Mouse (Mus musculus) naive thymus-derived CD4-positive, alpha-beta T cell, adult 2 months (primary cell): ENCODE data around the gene Ninl.
A peak's percentile ranks its signal among the peaks of the same experiment; 100 is the strongest.

Experiments used
- DNase-seq: peaks from one replicate; pipeline ENCODE4 v3.0.0-alpha.2; 2011; ENCODE audit warnings: low read depth

Ninl gene

DNA sequence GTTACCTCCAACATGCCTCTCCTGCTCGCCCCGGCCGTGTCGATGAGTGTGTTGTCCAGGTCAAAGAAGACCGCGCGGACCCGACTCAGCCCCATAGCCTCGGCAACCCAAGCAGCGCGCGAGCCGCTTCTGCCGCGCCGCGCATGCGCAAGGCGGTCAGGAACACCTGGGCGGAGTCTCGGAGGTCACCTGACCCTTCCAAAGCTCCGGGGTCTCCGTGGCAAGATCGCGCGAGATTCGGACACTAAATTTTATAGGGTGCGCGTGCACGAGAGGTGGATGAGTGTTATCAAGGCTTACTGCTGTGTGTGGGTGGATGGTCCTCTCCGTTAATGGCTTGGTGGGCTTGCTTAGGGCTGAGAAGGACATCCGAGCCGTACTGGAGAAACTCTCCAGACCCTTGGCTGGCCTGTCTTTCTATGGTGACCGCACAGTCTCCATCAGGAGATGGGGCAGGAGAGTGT, at the start of gene Ninl, which contains the start of gene Nanp:
Gene Ninl (minus strand): TSS at position 151 of the 464 bp plus-strand sequence.
Gene Nanp (minus strand): TSS at position 167 of the 464 bp plus-strand sequence.
- DNase-seq: peak; percentile 93

DNA sequence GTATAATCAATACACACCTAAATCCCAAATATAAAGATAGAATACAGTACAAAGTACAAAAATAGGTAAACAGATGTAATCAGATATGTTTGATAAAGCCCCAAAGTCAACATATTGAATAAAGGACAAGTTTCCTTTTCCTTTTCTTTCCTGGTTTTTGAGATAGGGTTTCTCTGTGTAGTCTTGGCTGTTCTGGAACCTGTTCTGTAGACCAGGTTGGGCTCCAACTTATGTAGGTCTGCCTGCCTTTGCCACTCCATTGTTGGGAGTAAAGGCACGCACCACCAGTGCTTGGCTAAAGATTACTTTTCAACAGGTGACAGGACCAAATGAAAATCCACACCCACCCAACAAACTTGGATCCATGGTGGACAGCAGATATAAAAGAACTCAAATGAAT, 17.5 kb upstream of the Ninl start:
- DNase-seq: no peak

DNA sequence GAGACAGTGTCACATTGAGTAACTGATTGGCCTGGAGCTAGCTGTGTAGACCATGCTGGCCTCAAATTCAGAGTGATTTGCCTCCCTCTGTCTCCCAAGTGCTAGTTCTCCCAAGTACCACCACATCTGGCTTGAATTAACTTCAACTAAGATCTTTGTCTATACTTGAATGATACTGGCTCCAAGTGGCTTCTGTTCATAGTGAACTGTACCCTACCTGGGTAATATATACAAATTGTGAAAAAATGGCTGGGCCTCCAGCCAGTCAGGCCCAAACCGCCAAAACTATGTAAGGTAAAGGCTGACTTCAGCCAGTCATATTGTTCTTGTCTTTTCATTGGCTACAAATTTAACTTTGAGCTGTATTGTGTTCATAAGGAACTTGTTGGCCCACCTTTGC, 1.2 kb upstream of the Ninl start:
- DNase-seq: no peak

DNA sequence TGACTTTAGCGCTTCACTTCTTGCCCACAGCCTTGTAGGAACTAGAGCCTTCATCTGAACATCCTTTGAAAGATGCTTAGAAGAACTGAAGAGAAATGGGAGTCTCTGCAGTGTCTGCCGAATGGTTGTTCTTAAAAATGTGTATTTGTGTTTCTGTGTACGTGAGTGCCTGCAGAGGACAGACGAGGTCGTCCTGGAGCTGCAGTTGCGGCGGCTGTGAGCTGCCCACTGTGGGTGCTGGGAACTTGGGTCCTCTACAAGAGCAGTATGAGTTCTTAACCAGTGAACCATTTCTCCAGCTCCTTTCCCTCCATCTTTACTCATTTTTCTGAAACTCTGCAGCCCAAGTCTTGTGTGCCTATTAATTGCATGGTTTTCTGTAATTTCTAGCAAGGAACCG, 544 bp upstream of the Ninl start:
- DNase-seq: no peak

DNA sequence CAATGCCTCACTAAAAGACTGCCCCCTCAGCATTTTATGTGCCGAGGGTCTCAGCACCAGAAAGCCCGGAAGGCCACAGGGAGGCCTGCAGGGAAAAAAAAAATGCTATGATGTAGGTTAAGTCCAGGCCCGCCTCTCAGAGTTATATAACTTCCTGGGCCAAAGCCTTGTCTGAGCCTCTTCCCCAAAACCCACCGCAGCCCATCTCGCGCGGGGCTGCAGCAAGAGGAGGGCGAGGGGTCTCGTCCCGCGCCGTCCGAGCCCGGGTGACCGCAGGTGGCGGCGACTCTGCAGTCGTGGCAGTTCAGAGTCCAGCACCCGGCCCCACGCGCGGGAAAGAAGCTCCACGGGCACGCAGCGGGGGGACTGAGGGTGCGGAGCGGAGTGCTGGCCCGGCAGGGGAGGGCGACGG, 365 bp downstream of the Ninl start:
- no peak for DNase-seq

DNA sequence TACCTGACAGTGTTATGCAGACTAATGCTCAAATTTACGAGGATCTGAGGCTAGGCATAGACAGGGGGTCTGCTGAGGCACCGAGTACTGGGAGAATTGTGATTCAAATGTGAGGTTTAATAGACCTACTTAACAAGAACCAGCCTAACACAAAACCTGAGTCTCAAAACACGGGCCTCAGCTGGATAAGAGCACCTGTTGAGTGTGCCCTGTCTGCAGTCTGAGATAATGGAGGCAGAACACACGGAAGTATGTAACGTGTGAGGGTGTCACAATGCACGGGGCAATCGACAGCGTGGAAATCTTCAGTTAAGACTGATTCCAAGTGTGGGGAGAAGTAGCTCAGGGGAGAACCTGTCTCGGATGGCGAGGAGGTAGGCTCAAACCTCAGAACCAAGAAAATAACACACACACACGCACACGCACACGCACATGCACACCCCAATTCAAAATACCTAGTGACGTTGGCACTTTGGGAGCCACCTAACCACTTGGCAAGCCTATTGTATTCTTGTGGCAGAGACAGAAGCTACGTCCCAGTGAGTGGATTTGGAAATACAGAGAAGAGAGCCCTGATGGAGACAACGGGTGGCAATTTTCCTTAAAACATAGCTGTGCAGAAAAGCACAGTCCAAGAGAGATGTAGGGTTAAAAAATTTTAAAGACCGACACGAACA, 1.2 kb downstream of the Ninl start:
- DNase-seq: peak; percentile 41

DNA sequence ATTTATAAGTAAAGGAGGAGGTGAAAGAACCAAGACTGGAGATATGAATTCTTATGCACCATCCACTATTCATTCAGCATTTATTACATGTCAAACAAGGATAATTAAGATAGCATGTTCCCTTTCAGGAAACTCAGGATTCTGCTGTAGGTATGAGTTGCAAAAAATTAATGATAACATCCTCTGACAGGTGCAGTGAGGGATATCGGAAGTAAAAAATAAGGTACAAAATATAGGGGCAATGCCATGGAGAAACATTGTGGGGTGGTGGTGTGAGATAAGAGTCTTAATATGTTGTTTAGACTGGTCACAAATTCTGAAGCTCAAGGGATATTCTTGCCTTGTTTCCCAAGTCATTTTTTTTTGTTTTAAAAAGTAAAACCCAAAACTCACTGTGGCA, 1.9 kb downstream of the Ninl start:
- DNase-seq: no peak

DNA sequence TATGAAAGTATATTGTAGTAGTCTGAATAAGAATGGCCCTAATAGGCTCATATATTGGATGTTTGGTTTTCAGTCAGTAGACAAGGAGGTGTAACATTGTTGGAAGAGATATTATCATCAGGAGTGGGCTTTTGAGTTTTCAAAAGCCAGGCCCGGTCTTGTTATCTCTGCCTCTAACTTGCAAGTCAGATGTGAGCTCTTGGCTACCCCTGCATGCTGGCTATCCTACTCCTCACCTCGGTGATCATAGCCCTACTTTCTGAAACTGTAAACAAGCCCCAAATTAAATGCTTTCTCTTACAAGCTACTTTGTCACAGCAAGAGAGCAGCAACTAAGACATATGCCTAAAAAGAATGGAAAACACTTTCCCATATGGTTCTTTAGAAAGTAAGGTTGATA, 2.5 kb downstream of the Ninl start:
- no peak for DNase-seq

DNA sequence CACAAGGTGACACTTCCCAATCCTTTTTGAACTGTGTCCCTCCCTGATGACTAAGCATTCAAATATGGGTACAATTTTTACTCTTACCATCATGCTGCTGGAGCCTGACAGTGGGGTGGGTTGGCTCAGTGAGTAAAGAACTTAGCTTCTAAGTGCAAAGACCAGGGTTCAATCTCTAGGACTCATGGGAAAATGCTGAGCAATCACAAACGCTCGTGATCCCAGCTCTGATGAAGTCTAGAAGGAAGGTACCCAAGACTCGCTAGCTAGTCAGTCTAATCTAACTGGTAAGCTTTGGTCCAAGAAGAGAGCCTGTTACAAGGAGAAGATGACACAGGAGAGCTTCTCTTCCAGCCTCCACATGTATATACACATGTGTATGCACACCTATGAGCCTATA, 4.7 kb downstream of the Ninl start:
- no peak for DNase-seq

DNA sequence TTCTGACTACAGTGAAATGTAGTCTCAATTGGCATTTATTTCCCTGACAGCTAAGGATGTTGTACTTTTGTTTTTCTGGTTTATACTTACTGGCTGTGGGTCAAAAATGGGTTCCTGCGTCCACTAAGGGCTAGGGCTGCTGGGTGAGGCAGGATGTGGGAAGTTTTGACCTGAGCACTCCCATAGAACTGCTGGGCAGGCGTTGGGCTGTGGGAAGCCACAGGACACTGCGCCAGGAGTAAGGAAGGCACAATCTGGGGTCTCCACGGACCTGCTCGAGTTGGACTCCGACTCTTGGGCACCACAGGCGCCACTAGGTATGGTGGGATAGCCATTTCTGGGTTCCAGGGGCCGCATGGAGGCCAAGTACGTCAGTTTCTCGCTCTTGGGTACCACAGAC, 18.0 kb downstream of the Ninl start:
- no peak for DNase-seq

DNA sequence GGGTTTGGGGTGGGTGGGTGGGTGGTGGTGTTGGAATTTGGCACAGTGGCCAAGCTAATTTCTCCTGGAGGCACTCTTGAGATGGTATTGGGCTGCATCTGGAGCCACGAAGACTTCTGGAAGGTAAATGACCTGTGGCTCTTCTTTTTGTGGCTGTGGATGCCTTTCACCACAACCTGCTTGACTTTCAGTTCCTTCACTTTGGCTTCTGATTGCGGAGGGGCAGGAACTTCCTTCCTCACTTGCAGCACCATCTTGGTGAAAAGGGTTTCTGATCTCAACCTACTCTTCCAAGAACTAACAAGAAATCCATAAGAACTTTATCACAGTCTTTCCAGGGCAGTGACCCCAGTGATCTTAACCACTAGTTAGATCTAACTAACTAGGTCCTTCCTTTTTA, 23.9 kb downstream of the Ninl start:
- DNase-seq: no peak

DNA sequence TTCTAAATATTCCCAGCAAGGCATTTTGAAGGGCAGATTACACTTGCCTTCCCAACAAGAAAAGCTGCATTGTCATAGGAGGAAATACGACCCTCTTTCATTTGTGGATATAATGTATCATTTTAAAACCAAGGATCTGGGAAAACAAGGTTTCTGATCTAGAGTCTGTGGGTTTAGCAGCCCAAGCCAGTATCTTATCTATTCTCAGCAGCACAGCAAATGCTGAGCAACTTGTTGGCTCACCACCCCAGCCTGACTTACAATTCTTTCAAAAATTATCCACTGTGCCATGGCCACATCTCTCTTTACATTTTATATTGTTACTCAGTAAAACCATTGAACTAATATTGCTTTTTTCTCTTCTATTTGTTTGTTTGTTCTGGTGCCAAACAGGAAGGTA, 27.9 kb downstream of the Ninl start:
- no peak for DNase-seq

DNA sequence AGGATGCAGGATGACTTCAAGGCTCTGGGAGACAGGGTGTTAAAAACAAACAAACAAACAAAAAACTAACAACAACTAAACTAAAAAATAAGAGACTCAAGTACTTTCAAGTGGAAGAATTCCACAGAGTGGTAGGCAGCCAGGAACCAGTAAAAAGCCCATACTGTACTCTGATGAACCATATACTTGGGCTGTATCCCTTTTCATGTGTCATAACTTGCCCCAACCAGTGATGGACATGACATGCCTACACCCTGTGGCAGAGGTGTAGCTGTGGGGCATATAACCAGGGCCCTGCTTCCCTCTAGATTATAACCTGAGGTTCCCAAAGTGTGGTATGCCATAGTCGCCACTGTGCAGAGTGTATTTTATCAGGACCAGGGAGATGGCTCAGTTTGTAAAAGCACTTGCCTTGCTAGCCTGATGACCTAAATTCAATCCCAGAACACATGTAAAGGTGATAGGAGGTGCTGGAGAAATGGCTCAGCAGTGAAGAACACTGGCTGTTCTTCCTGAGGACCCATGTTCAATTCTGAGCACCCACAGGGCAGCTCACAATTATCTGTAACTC, 29.6 kb downstream of the Ninl start:
- DNase-seq: no peak

DNA sequence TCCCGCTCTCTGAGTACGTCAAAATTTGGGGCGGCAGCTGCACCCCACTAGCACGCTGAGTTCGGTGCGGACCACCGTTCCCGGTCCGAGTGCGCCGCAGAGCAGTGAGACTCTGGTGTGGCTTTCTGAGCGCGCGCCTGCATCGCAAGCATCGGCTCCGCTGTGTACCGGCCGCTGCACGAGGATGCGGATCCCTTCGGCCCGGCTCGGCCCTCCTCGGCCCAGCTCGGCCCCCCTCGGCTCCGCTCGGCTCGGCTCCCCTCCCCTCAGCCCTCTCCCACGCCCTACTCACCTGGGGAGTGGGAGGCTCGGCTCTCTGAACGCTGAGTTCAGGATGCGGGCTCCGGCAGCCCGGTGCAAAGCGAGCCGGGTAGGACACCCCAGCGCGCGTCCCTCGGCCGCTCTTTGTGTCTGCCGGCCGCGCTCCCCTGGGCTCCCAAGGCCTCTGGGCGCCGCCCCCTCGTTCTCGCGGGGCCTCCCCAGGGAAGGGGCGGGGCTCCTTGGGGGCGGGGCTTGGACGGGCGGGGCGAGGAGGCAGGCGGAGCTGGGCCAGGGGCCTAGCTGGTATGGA, 30.2 kb downstream of the Ninl start:
- no peak for DNase-seq

DNA sequence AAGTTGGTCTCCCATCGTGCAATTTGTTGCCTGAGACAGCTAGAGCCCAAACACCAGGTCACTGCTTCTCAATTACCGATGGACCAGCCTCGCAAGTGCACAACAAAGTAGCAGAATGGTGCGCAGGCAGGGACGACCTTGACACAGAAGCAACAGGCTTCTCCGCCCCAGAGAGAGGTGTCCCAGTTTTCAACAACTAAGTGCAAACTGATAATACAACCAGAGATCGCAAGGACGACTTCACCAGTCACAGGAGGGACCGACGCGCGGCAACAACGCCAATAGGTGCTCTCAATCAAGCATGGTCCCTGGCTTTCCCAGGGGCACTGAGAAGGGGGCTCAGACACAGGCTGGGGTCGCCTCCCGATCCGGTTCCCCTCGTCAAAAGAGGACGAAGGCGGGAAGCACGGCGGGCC, 30.7 kb downstream of the Ninl start:
- no peak for DNase-seq

DNA sequence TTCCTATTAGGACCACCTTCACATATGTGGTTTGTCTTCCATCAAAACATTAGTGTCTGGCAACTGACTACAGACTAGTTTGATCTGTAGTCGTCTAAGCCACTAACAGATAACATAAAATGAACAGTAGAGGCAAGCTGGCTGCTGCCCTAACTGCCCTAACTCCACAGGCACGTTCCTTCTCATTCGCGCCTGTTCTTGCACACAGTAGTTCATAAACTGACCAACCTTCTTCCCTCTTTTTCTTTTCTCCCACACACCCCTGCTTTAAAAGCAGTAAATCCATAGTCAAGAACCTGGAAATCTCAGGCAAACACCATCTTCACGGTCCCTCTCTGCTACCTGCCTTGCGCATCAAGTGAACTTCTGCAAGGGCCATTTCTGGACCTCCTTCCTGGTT, 31.2 kb downstream of the Ninl start:
- no peak for DNase-seq

DNA sequence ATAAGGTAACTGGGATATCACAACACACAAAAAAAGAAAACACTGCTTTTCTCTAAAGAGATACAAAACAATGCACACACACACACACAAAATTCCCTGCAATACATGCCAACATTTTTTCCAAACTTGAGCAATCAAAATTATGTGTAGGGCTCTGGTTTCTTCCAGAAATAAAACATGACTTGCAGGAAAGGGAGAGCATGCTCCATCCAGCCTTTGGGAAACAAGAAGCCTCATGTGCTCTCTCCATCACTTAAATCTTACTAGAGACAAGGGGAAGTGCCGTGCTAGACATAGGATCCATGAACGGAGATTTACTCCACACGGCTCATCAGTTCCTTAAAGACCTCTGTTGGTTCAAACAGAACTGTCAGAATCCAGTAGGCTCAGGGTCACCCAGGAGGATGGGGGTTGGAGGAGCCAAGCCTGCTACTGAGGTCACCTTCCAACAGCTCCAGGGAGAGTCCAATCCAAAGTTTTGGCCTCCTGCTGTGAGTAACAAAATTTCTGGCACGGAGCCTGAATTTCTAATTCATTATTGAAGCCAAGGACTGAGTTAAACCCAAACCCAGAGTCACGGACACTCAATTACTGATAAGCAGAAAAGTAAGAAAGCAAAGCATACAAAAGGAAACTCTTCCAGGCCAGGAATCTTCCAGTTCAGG, 32.8 kb downstream of the Ninl start:
- no peak for DNase-seq

DNA sequence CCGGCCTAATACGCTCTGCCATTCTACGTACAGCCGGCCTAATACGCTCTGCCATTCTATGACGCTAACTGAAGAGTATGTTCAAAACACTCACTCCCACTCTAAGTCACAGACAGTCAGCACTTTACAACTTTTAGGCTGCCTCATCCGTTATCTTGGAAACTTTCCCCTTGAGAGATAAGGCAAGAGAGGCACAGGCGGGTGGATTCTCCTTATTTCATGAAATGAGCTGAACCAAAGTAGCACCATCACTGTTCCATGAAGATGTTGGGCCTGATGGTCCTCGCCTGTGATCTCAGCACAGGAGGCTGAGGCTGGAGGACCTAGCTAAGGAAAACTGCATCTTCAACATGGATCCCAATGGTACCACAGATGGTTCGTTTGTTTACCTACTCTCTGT, 34.8 kb downstream of the Ninl start:
- DNase-seq: no peak

DNA sequence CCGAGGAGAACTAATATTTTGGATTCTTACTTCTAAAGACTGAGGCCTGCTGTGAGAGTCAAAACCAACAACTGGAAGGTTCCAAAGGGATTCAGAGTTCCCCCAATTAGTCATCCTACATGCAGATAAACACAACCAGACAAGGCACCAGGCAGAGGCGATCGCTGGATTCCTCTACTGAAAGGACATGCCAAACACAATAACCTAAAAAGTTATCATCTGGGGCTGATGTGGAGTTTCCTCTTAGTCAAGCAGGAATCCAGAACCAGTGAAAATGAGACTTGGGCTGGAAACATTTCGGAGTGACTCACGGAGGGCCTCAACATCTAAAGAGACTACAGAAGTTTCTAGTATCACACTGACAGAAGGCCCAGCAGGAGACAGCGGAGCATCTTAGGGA, 35.4 kb downstream of the Ninl start:
- DNase-seq: no peak

DNA sequence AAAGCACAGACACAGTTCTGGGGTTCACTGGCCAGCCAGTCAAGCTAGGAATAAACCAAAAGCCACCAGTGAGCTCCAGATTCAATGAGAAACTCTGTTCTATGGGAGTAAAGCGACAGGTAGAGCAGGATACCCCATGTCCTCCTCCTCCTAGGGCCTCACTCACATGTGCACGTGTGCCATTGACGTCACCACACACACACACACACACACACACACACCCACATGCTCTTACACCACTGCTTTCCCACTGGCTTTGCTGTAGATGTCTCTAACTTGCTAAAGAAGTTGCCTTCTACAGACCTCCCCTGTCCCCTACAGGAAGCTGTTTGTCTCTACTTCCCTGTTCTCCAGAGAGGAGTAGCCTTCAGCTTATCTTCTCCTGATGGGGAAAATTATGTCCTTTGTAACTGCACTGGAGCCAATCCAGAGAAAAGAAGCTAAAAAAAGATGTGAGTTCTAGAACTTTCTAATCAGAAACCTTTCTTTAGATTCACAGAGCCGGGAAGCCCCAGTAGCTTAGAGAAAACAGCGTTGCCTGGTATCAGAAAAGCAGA, 37.5 kb downstream of the Ninl start:
- DNase-seq: no peak

DNA sequence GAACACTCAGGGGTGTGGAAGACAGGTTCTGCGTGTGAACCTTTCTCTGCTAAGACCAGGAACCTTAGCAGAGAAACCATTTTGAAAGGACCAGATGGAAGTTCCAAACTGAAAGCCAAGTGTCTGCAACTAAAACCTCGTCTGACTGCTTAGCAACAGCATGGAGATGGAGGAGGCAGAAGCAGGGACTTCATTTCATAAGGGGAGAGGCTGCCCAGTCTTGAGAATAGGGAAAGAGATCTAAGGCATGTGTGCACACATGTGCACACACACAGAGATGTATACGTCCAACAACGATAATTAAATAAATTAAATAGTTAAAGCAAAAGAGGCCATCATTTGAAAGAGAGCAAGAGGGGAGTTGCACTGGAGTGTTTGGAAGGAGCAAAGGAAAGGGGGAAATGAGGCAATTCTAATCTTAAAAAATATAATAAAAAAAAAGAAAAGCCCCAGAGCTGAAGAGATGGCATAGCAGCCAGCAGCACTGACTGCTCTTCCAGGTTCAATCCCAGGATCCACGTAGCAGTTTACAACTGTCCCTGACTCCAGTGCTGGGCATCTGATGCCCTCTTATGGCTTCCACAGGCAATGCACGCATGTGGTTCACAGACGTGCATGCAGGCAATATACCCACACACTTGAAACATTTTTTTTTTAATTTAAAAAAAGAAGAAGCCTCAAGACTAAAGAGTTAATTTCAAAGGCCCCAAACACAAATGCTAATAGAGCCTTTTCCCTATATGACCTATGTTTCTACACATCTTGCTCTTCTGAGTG, 38.6 kb downstream of the Ninl start:
- peak; percentile 18 for DNase-seq

DNA sequence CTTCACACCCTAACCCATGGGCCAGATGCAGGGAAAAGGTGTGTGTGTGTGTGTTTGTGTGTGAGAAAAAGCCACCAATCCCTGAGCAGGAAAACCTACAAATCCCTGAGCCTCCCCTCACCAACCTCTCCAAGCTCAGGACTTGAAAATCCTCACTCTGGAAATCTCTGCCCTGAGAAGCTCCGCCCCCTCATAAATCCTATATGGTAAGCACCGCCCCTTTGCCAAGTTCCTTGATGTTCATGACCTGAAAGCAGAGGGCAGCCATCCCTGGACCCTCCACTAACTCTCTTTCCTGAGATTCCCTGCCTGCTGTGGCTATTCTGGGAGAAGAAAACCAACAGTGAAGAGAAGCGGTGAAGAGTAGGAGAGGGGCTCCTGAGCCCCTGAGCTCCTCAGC, 40.2 kb downstream of the Ninl start:
- no peak for DNase-seq
